Mouse (Mus musculus): ENCODE data around the gene Osbpl2.

DNA sequence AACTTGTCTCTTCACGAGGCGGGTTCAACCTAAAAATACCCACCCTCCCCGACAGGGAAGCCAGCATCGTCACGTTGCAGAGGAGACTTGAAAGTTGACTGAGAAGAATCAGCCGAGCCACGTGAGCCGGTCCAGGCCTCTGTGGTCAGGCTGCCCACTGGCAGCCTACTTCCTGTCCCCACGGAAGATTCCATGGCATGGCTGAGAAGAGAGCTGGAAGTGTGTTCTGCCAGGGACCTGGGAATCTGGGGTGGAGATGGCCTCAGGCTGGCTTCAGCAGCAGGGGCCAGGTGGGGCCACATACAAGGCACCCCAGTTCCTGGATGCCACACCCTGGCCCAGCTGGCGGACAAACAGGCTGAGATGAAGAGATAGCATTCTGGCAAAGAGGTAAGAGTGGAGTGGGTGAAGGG is 3.0 kb upstream of the Osbpl2 start:
- TF ChIP-seq CTCF (IDR thresholded peaks at IDR 0.05; ENCODE audit: low read depth, low read length) (no peak), POLR2A (IDR thresholded peaks at IDR 0.05; ENCODE audit: extremely low read depth, insufficient read depth, low read length) (no peak)

All from liver, adult 2 months (tissue).